Mouse (Mus musculus) layer of hippocampus, adult 18-20 months (tissue): Measurements from ENCODE around the gene Dcaf12. TPM values are rescaled to one million over a fixed set of nuclear protein-coding genes. Genes with fewer than 3 reads are reported as not detected.

ENCODE experiments used
- DNase-seq, 2 experiments: peaks; one replicate each; pipeline ENCODE4 v3.0.0; 2022; ENCODE audit warnings: low spot score in 2 of 2
- long read RNA-seq: library from polyadenylated mRNA; stranded (forward); transcript quantifications from one replicate; pipeline ENCODE4 v2.0.0, GENCODE M21; 2021
- total RNA-seq, 2 experiments: library from RNA; stranded (reverse); gene quantifications; 2 replicates each; pipeline ENCODE4 v1.2.3; 2021

The Dcaf12 gene
- total RNA-seq, result 10 to 100 TPM; 41.2 to 43.2 TPM
- long read RNA-seq, transcript Dcaf12-201 (9 exons, 3,442 nt), result major isoform, 78 of 89 reads
- long read RNA-seq, partial matches to known transcripts, result 8 of 89 reads
- long read RNA-seq, other reads (novel, unspliced or antisense), result 3 of 89 reads

GRCm38 (mm10) chr4:41314141-41315129 lies at the start of gene Dcaf12:
Dcaf12 (minus strand) TSS chr4:41314889.
- DNase-seq, result peak; percentile 96 to 97

- DNase-seq, result no peak
These were observed 46.4 kb upstream of the Dcaf12 start for GRCm38 (mm10) chr4:41361059-41361458.

GRCm38 (mm10) chr4:41359358-41359757 lies 44.7 kb upstream of the Dcaf12 start:
- no peak for DNase-seq

- DNase-seq, result no peak
These were observed 44.0 kb upstream of the Dcaf12 start for GRCm38 (mm10) chr4:41358669-41359068.

- DNase-seq, result no peak
These were observed 42.5 kb upstream of the Dcaf12 start for GRCm38 (mm10) chr4:41357154-41357553.

GRCm38 (mm10) chr4:41353265-41353664 lies 38.6 kb upstream of the Dcaf12 start:
- no peak for DNase-seq

- DNase-seq, result no peak
These were observed 38.1 kb upstream of the Dcaf12 start for GRCm38 (mm10) chr4:41352758-41353157.

GRCm38 (mm10) chr4:41349199-41349591 lies 34.5 kb upstream of the Dcaf12 start:
- DNase-seq, result no peak

GRCm38 (mm10) chr4:41348584-41349198 lies 34.0 kb upstream of the Dcaf12 start, which contains the start of gene Ubap1:
Ubap1 (plus strand) TSS chr4:41348996.
- DNase-seq, result peak; percentile 90 to 93

- DNase-seq, result no peak
These were observed 33.1 kb upstream of the Dcaf12 start for GRCm38 (mm10) chr4:41347839-41348238.

GRCm38 (mm10) chr4:41346011-41346410 lies 31.3 kb upstream of the Dcaf12 start:
- no peak for DNase-seq

GRCm38 (mm10) chr4:41340912-41341550 lies 26.3 kb upstream of the Dcaf12 start:
- no peak for DNase-seq

GRCm38 (mm10) chr4:41336546-41336945 lies 21.9 kb upstream of the Dcaf12 start:
- DNase-seq, result no peak

- DNase-seq, result no peak
These were observed 17.2 kb upstream of the Dcaf12 start for GRCm38 (mm10) chr4:41331698-41332421.

GRCm38 (mm10) chr4:41331085-41331484 lies 16.4 kb upstream of the Dcaf12 start:
- no peak for DNase-seq

- no peak for DNase-seq
These were observed 14.8 kb upstream of the Dcaf12 start for GRCm38 (mm10) chr4:41329481-41329880.

- DNase-seq, result no peak
These were observed 12.2 kb upstream of the Dcaf12 start for GRCm38 (mm10) chr4:41326876-41327275.

- no peak for DNase-seq
These were observed 6.3 kb upstream of the Dcaf12 start for GRCm38 (mm10) chr4:41320971-41321370.

GRCm38 (mm10) chr4:41318267-41318666 lies 3.6 kb upstream of the Dcaf12 start:
- peak in 1 of 2 experiments; percentile 18 for DNase-seq

- DNase-seq, result no peak
These were observed 484 bp upstream of the Dcaf12 start for GRCm38 (mm10) chr4:41315173-41315572.

GRCm38 (mm10) chr4:41313722-41314121 lies 967 bp downstream of the Dcaf12 start:
- no peak for DNase-seq
